Mouse (Mus musculus) CD4-positive, CD25-positive, alpha-beta regulatory T cell, adult 4 months (primary cell): ENCODE results near the gene Serpina3n. TPM values are rescaled to one million over a fixed set of nuclear protein-coding genes. Genes with fewer than 3 reads are reported as not detected.
A peak's percentile ranks its signal among the peaks of the same experiment; 100 is the strongest.
"Not testable (repeated sequence)": the region's sequence is repeated elsewhere in the genome, so short reads cannot be mapped to it uniquely, and the experiment has no call there.

Experiments used
- ATAC-seq: one replicate; pipeline ENCODE4 v1.8.0; 2017
- polyA plus RNA-seq, 2 experiments: library from polyadenylated mRNA; unstranded; fragments of 100-300 nt; shearing (Covaris generic); gene quantifications; one replicate each; pipeline ENCODE4 v1.2.1; 2017

Gene Serpina3n
- not detected for polyA plus RNA-seq

DNA sequence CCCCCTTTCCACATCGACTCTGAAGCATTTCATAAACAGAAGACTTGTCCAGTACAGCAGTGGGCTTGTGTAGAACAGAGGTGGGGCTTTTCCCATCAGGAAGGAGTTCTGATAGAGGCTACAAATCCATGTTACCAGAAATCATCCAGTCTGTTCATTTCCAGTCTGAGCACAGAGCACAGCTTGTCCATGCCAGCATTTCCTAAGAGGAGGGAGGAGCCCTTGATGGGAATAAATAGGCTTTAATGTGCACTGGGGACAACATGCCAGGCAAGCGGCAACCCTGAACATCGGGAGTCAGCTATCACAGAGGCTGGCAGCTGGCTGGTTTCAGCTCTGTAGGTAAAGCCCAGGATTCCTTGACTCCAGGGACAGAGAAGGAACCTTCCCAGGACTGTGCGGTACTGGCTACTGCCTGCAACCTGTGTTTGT is at the start of gene Serpina3n:
Gene Serpina3n (plus strand): TSS at position 276 of the 432 bp plus-strand sequence.
- ATAC-seq, result no peak

DNA sequence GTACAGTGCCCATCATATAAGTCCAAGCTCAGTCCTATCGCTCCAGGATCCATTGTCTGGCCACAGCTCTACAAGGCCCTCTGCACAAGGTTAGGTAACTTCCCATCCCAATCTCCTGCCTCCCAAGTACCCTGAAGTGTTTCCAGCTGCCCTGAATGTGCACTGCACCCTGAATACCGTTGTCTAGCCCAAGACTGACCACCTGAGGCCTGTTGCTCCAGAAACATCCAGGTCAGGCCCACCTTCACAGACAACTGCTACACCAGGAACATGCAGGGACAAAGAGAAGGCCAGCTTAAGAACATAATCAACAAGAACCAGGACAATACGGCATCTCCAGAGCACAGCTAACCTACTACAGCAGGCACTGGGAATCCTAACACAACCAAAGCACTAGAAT is 36.5 kb upstream of the Serpina3n start:
- no peak for ATAC-seq

DNA sequence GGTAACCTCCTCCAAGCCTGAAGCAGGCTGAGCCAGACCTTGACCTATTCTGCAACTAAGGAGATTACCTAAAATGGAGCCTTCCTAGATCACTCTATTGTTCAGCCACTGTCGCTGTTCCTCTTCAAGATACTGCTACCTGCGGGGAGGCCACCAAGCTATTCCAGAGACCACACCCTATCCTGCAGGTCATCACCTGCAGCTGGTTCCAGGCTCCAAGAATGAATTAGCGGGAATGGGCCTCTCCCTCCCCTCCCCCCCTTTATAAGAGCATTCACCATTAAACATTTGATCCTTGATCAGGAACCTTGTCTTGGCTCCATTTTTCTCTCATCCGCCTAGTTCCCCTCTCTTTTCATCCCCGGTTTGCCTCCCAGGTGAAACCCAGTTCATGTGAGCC is 29.4 kb upstream of the Serpina3n start:
- not testable (repeated sequence) for ATAC-seq

DNA sequence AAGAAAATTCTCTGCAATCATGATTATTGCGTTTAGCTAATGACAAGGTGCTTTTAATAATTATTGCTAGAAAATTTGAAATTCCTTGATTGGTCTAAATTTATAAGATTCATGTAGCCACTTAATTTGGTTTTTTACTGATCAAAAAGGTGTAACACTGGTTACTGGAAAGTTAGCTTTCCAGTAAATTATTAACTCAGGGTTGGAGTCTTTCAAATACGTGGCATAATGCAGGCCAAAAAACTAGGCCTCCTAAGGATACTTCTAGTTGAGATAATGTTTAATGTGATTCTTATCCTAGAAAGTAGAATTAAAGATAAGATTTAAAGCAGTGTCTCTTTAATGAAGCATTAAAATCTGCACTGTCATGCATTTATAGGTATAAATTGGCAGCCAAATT is 28.2 kb upstream of the Serpina3n start:
- not testable (repeated sequence) for ATAC-seq

DNA sequence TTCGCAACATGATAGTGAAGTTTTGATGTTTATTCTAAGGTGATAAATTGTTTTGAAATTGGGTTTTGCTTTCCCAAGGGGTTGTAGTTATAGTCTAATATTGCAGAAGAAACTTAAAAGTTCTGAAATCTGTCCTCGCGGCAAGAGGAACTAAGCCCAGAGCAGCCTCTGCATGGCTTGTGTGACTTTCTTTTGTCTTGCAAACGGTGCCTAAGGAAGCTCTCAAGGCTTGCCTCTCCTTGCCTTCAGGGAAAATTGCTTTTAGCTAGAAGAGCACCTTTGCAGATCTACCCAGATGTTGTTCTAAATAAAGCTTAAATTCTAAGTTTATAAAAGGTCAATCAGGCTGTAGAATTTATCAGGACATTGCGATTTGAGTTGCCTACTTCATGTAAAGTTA is 27.7 kb upstream of the Serpina3n start:
- ATAC-seq, result not testable (repeated sequence)

DNA sequence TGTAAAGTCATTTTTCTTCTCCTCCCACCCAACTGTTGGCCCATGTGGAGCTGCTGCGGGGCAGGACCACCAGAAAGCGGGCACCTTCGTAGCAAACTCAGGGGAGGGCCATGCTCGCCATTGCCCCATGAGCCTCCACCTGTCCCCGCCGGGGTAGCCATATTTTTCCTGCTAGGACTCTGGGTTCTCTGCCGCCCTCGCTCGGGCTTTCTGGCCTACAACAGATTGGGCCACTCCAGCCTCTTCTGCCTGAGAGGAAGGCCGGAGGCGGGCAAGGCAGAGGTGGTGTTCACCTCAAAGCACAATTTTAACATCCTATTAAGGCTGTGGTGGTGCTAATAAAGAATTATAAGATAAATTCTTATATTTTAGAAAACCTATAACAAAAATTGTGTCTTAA is 26.7 kb upstream of the Serpina3n start:
- no peak for ATAC-seq

DNA sequence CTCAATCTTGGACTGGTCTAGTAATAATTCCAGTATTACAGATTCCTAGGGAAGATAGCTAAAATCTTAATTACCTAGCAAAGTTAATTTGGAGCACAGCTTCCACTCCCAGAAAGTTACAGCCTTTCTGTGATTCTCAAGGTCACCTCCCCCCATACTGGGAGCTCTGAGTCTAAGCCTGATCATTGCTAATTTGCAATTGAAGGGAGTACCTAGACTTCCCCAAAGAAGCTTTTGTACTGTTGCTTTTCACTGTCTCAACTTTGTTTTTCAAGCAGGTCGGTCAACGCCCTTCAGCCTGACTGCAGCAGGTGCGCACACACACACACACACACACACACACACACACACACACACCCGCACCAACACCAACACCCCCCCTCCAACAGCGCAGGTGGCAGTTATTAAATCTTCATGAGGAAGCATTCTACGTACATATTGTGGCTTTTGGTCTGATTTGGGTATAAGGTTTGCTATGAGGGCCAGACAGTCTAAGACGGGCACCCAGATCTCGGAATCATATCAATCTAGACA is 25.4 kb upstream of the Serpina3n start:
- ATAC-seq, result not testable (repeated sequence)

DNA sequence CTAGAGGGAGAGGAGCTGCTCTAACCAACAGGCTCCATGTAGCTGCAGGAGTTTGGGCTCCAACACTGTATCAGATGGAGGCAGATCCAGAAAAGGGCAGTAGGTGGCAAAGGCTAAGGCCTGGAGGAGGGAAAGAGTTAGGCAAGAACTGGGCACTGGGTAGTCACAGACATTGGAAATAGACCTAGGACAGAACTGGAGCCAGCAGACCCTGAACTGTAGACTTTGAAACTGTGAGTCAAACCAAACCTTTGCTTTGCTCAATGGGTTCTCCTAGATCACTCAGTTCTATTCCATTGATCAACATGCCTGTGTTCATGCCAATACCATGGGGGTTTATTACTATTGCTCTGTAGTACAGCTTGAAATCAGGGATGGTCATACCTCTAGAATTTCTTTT is 20.5 kb upstream of the Serpina3n start:
- not testable (repeated sequence) for ATAC-seq

DNA sequence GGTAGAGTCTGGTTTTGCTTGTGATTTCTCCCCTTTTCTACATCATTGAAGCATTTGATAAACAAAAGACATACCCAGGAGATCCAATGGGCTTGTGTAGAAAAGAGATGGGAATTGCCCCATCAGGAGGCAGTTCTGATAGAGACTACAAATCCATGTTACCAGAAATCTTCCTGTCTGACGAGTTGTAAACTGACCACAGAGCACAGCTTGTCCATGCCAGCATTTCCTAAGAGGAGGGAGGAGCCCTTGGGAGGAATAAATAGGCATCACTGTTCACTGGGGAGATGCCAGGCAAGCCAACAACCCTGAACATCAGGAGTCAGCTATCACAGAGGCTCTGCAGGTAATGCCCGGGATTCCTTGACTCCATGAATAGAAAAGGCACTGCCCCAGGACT is 19.7 kb upstream of the Serpina3n start:
- not testable (repeated sequence) for ATAC-seq

DNA sequence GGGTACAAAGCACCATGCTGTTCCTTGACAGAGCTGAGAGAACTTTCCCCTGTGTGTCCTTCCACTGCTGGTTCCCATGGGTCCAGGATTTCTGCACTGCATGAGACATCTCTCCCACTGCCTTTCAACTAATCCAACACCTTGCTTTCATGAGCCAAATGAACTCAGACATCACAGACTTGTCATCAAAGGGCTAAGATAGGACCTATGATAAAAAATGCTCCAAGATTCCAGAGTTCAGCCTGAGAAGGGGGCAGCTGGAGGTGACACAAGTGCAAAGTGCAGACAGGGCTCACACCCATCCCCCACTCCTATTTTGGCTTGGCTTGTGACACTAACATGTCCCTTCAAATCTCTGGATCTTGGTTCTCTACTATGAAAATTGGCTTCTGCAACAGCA is 18.1 kb upstream of the Serpina3n start:
- no peak for ATAC-seq

DNA sequence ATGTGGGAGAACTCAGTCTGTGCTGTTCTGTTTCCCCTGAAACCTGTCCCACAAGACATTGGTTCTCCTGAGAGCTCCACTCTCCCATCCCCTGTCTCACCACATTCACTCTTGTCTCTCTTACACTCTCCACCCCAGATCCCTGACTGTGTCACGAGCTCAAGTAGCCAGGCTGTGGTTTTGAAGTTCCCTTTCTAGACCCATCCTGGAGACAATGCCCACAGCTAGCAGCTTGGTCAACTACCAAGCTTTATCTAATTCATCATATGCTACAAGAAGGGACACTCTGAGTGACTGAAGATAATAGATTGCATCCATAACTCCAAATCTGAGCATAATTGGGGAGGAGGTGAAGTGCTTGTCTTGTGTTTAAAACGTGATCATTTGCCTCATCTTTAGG is 15.5 kb upstream of the Serpina3n start:
- not testable (repeated sequence) for ATAC-seq

DNA sequence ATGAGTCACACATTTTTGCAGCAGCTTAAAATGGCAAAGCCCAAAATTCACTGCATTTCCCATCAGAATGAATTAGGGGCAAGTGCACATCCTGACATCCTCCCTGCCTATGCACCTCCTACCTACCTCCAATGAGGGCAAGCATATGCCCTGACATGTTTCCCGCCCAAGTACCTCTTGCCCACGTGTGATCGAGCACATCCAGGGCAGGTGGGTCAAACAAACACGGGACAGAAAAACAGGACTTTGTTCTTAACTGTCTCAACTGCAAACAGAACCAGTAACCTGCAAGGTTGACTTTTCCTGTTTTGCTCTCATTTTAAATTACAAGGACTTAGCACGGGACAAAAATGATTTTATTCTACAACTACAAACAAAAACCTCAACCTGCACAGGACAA is 2.6 kb upstream of the Serpina3n start:
- ATAC-seq, result no peak

DNA sequence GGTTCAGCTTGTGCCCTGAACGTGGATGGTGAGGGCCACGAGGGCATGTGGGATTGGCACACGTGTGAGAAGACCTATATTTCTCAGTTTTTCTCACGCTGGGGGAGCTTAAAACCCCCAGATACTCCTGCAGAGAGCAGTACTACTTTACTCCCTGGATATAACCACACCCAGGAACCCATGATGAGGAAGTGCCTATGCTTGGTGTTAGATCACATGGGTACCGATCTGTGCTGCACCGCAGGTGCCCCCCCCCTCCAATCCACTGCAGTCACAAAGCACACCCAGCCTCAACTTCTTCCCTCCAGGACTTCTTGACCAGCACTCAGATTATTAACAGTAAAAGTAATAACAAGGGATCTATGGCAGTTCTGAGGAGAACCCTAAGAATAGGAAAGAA is 6.0 kb downstream of the Serpina3n start:
- no peak for ATAC-seq

DNA sequence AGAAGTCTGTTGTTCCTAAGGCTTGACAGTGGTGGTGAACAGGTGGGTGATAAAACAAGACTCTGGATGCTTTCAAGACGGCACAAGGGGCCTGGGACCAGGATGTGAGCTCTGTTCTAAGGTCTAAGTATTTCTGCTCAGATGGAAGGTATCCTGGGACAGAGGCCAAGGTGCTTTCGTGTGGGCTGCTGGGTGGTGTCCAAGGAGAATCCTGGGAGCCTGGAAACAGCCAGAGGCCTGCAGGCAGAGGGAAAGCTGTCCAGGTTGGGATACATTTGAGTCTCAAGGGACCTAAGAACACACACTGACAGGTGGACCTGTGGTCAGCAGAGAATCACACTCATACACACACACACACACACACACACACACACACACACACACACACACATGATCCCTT is 8.0 kb downstream of the Serpina3n start:
- no peak for ATAC-seq

DNA sequence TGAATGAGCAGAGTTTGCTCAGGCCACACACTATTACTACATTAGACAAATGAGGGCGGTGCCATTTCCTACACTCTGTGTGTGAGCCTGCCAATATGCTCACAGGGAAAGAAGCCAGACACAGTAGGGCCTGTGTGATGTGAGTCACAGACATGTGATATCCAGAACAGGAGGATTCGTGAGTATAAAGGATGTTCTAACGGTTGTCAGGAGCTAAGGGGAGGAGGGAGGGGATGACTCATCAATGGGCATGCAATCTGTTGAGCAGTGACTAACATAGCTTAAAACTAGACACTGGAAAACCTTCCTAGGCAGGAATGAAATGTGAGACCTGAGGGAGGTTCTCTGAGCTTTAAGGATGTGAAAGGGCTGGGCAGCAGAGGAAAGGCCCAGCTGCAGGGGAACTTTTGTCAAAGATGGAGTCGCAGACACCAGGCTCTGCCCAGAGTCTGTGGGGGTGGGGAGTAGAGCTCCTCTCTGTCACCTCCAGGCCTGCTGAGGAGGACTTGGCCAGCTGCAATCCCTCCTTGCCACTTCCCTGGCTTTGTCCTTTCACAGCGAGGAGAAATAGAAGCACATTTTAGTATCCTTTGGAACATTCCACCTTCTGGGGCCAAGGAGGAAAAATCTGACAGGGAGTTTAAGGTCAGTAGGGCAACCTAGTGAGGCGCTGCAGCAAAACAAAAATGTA is 9.2 kb downstream of the Serpina3n start:
- no peak for ATAC-seq

DNA sequence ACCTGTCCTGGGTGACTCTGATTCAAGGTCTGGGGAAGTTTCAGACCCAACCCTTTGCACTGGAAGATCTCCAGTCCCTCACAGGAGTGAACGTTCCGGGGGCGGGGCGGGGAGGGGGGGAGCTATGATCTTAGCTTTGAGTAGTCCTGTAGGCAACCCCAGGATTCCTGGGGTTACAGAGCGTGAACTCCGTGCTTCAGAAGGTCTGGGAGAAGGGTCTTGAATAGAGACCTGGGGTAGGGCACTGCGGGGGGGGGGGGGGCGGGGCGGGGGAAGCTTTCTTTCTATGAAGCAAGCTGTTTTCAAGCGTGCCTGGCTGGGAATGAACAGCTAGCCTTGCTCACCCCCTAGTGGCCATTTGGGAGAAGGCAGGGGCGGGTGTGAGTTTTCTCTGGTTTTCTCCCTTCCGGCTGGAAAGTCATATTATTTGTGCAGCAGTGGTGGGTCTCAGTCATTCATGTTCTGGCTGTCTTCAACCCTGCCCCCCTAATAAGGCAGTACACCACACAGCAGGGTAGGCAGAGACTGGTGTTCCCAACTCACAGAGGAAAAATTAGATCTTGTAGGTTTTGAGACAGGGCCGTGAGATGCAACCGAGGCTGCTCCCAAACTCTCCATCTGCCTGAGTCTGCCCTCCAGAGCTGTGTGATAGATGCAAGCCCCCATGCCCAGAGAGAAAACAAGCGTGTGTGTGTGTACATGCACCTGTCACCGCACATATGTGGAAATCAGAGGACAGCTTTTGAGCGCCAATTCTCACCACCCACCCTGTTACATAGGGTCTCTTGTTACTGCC is 12.0 kb downstream of the Serpina3n start:
- peak; percentile 67 for ATAC-seq

DNA sequence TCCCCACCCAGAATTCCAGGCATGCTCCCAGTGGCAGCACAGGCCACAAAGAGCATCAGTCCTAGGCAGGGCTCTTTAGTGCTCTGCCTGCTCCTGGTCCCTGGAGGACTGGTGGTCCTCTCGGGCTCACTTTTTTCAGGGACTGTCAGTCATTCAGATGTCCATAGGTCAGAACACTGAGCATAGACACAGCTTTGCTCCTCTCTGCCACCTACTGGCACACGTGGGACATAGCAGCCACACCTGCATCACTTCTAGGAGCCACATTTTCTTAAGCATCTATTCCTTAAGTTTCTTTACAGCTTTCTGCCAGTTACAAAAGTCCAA is 12.6 kb downstream of the Serpina3n start:
- ATAC-seq, result no peak

DNA sequence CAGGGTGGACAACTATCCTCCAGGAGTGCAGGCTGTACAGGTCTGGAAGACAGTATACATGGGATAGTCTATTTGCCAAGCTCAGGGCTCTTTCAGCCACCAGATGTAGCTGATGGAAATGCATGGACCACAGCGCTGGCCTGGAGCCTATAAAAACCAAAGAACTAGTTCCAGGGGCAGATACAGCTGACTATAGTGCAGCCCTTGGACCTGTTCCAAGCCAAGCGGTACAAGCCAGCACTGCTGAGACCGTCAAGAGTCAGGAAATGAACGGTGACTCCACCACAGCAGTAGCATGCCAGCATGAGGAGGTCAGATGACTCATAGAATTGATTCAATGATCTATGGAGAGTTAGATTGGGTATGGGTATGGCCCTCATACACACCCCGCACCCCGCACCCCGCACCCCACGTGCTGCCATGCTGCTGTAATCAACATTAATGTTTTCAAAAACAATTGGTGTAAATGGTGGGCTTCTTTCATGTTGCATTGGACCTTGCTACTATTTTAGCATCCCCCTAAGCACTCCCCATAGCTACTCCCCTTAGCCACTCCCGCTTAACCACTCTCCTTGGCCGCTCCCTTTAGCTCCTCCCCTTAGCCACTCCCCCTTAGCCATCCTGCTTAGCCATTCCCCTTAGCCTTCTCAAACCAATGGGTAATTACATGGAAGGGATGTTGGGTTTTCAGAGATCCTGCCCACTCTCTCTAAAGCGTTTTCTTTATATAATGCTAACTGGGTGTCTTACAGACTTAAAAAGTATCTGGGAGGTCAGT is 16.3 kb downstream of the Serpina3n start:
- no peak for ATAC-seq

DNA sequence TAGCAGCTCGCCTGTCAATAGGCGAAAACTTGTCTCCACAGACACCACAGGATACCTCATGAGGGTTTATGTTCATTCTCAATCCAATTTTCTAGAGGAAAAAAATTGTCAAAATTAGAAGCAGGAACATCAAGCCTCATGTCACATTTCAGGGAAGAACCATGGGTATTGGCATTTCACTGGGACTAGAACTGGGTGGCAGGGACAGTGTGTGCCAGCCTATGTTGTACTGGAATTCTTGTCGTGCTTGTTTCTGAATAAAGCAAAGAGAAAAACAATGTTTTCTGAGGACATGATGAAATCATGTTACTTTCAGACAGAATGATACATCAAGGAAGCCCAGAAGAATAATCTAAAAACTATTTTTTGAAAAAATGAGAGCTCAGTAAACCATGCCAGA is 19.1 kb downstream of the Serpina3n start:
- ATAC-seq, result no peak

DNA sequence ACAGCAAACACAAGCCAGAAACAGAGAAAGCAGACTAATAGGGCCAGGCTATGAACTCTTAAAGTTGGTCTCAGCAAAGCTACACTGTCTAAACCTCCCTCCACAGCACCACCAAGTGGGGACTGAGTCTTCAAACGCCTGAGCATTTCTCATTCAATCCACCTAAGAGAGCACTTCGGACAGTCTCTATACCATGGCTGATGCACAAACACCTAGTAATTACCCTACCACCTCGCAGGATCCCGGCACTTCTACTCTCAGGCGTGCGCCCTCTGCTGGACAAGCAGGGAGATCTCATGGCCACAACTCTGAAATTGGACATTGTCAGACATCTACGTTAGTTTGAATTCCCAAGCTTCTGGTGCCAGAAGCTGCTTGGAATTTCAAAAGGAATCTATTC is 20.4 kb downstream of the Serpina3n start:
- ATAC-seq, result no peak

DNA sequence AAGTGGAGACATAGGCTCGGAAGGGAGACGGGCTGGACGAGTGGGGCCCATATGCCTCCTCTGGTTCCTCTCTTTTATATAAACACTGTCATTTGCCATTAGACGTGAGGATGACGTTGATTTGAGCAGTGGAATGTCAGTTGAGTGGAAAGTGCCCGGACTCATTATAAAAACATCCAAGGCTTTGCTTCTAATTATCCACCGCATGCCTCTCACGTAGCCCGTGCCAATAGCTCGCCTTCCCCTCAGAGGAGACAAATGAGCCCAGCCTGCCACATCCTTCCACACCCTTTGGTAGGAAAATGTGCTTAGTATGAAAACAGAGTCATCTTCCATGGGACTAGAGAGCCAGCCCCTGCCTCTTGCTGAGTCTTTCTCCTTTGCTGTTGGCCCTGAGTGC is 24.8 kb downstream of the Serpina3n start:
- no peak for ATAC-seq

DNA sequence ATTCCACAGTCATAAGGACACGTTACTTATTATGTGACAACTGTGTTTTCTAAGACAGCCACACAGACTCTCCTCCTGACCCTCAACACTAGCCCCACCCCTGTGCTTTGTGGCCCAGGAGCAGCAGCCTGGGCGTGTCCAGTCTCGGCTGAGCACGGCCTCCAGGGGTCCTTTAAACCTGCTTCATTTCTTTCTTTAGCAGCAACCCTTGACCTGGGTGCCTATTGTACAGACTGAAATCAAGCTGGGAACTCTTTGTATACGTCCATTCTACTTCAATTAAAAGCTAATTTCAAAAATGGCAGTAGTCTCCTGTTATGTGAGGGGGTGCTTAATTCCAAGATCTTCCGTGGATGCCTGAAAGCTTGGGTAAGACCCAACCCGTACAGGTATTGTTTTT is 26.7 kb downstream of the Serpina3n start:
- no peak for ATAC-seq
